Mouse (Mus musculus) lung, postnatal 0 days (tissue): ENCODE results near the gene Vps8.

Source experiments
- CTCF ChIP-seq: IDR thresholded peaks from 2 replicates; pipeline ENCODE4 v1.5.1; 2016; ENCODE audit warnings: antibody characterized with exemption, mild to moderate bottlenecking
- EP300 ChIP-seq: IDR thresholded peaks from 2 replicates; pipeline ENCODE4 v1.6.1; 2016; ENCODE audit warnings: antibody characterized with exemption, mild to moderate bottlenecking, control low read depth

DNA sequence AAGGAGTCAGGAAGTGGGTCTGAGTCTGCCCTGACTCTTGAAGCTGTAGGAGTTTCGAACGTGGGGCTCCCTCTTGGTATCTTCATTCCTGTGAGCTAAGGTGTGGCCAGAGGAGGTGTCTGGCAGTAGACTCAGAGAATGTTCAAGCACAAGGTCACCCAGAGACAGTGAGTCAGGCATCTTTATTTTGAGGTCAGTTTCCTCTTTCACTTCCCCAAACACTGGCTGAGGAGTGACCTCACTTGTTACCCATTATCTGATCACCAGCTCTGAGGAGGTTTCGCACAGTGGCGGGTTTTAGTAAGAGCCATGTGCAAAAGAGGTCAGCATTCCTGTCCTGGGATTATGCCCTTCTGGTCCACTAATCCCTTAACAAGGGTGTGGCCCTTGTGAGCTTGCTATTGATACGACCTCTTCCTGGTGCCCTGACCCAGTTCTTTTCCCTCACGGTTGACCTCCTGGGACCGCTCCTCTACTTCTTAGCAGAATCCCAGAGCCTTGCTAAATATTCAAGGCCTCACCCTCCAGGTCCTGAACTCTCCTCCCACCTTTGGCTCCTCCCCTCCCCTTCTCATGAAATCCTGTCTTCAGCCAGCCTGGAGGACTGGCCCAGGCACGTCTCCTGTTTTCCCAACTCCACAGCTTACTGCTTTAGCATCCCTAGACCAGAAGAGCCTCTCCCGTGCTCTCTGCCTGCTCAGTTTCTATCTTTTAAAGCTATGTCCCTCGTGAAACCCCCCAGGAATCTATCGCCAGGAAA lies 40.6 kb upstream of the Vps8 start:
- TF ChIP-seq CTCF (no peak), EP300 (no peak)
